Comparison of ENCODE assay signal across 8 mouse cellular contexts in genomic region chr2:165883846-165884576, GRCm38 (mm10). TPM values are rescaled to one million over a fixed set of nuclear protein-coding genes. Genes with fewer than 3 reads are reported as not detected.
DNase-seq lines count a peak whose midpoint lies in the region; ATAC-seq and TF ChIP-seq lines count a peak whose summit lies in the region.

No protein-coding gene starts in this region.

- peak overlapping the region; percentile 81 for H3K9ac ChIP-seq in intestine, embryonic 16.5 days (ENCODE audit: low read depth, low read length)
- H3K9ac ChIP-seq in limb, embryonic 14.5 days (ENCODE audit: low read depth, low read length, severe bottlenecking): peak overlapping the region; percentile 59
- peak overlapping the region; percentile 65 for H3K9ac ChIP-seq in midbrain, postnatal 0 days (replicated peaks; ENCODE audit: low read length, poor library complexity, severe bottlenecking)

- H3K4me3 ChIP-seq in intestine, embryonic 16.5 days (ENCODE audit: low read length): peak overlapping the region; percentile 57
- peak overlapping the region; percentile 35 for H3K4me3 ChIP-seq in limb, embryonic 14.5 days (replicated peaks; ENCODE audit: low read length)
- H3K4me3 ChIP-seq in midbrain, postnatal 0 days (ENCODE audit: low read depth, low read length): peak overlapping the region; percentile 23; the same call in 1 of the 2 replicates
- H3K4me3 ChIP-seq in thymus, adult 2 months (ENCODE audit: control insufficient read depth, insufficient read depth, low read length): peak overlapping the region; percentile 42

- DNase-seq in gastrocnemius, adult 18-20 months (ENCODE audit: low spot score): peak; percentile 60
- no peak for DNase-seq in gastrocnemius, adult 8-10 months (ENCODE audit: low spot score in 2 of 2)
- DNase-seq in c-Kit-positive CD71-positive TER-119-positive erythroid progenitor cells, embryonic 14.5 days (ENCODE audit: low spot score): peak; percentile 53
- peak; percentile 98 for DNase-seq in heart, adult 11 months
- DNase-seq in limb, embryonic 14.5 days (ENCODE audit: low spot score): no peak
- peak; percentile 18 for DNase-seq in midbrain, postnatal 0 days (ENCODE audit: low spot score)
- peak; percentile 54 for DNase-seq in thymus, adult 2 months

- peak overlapping the region; percentile 78 for H3K4me2 ChIP-seq in intestine, embryonic 16.5 days (ENCODE audit: low read depth, low read length)
- H3K4me2 ChIP-seq in limb, embryonic 14.5 days (replicated peaks; ENCODE audit: low read depth, low read length, severe bottlenecking): peak overlapping the region; percentile 71
- H3K4me2 ChIP-seq in midbrain, postnatal 0 days (ENCODE audit: low read depth, low read length, poor library complexity, severe bottlenecking): peak overlapping the region; percentile 63

- no peaks in the 10 kb centered on the region for H3K27me3 ChIP-seq in intestine, embryonic 16.5 days (replicated peaks; ENCODE audit: control insufficient read depth, insufficient read depth, low read length)
- no peaks in the 10 kb centered on the region for H3K27me3 ChIP-seq in limb, embryonic 14.5 days (ENCODE audit: control insufficient read depth, insufficient read depth, low read length)
- no peaks in the 10 kb centered on the region for H3K27me3 ChIP-seq in midbrain, postnatal 0 days (ENCODE audit: insufficient read depth, low read length)
- no peaks in the 10 kb centered on the region for H3K27me3 ChIP-seq in thymus, adult 2 months (ENCODE audit: control insufficient read depth, insufficient read depth, low read length)

- H3K27ac ChIP-seq in intestine, embryonic 16.5 days (ENCODE audit: low read length): peak overlapping the region; percentile 100
- peak overlapping the region; percentile 99 for H3K27ac ChIP-seq in limb, embryonic 14.5 days (replicated peaks; ENCODE audit: low read depth, low read length)
- H3K27ac ChIP-seq in midbrain, postnatal 0 days (ENCODE audit: low read depth, low read length): peak overlapping the region; percentile 100
- H3K27ac ChIP-seq in thymus, adult 2 months (ENCODE audit: control insufficient read depth, insufficient read depth, low read length): peak overlapping the region; percentile 92

- 0 out of 2 replicates have a peak, but pooled peaks have one; percentile 15 for TF ChIP-seq POLR2A in limb, embryonic 14.5 days (IDR thresholded peaks at IDR 0.05; ENCODE audit: borderline replicate concordance, extremely low read depth, insufficient read depth, insufficient read length)
- TF ChIP-seq POLR2A in thymus, adult 2 months (IDR thresholded peaks at IDR 0.05; ENCODE audit: control insufficient read depth, extremely low read depth, insufficient read depth, low read length, poor library complexity): no peak

- peaks cover 83% of the 10 kb centered on the region for H3K4me1 ChIP-seq in intestine, embryonic 16.5 days (ENCODE audit: control insufficient read depth, insufficient read depth, low read length)
- peaks cover 95% of the 10 kb centered on the region for H3K4me1 ChIP-seq in limb, embryonic 14.5 days (ENCODE audit: control insufficient read depth, insufficient read depth, low read length)
- H3K4me1 ChIP-seq in midbrain, postnatal 0 days (ENCODE audit: insufficient read depth, low read length): peaks cover 54% of the 10 kb centered on the region
- H3K4me1 ChIP-seq in thymus, adult 2 months (replicated peaks; ENCODE audit: control insufficient read depth, insufficient read depth, low read length): peaks cover 64% of the 10 kb centered on the region

- no peak for TF ChIP-seq CTCF in midbrain, postnatal 0 days (IDR thresholded peaks at IDR 0.05)
- no peak for TF ChIP-seq CTCF in thymus, adult 2 months (IDR thresholded peaks at IDR 0.05; ENCODE audit: borderline replicate concordance, control insufficient read depth, extremely low read depth, insufficient read depth, low read length, poor library complexity)

- 4% methylated on average over 11 of the region's 11 CpGs for WGBS in intestine, embryonic 16.5 days
- 9% methylated on average over 11 of the region's 11 CpGs for WGBS in limb, embryonic 14.5 days
- 7% methylated on average over 11 of the region's 11 CpGs for WGBS in midbrain, postnatal 0 days
- 4% methylated on average over 11 of the region's 11 CpGs for WGBS in thymus, adult 2 months

- no peaks in the 10 kb centered on the region for H3K9me3 ChIP-seq in intestine, embryonic 16.5 days (ENCODE audit: control insufficient read depth, low read length)
- H3K9me3 ChIP-seq in limb, embryonic 14.5 days (ENCODE audit: control insufficient read depth, low read length): no peaks in the 10 kb centered on the region
- H3K9me3 ChIP-seq in midbrain, postnatal 0 days (ENCODE audit: low read length): no peaks in the 10 kb centered on the region

- no peaks in the 10 kb centered on the region for H3K36me3 ChIP-seq in intestine, embryonic 16.5 days (ENCODE audit: control insufficient read depth, insufficient read depth, low read length)
- no peaks in the 10 kb centered on the region for H3K36me3 ChIP-seq in limb, embryonic 14.5 days (ENCODE audit: control insufficient read depth, insufficient read depth, low read length)
- H3K36me3 ChIP-seq in midbrain, postnatal 0 days (ENCODE audit: insufficient read depth, low read length): no peaks in the 10 kb centered on the region
- no peaks in the 10 kb centered on the region for H3K36me3 ChIP-seq in thymus, adult 2 months (ENCODE audit: control insufficient read depth, insufficient read depth, low read length)

- no peak for ATAC-seq in intestine, embryonic 16.5 days
- no peak for ATAC-seq in limb, embryonic 14.5 days (ENCODE audit: low FRiP score, low read depth)
- ATAC-seq in midbrain, postnatal 0 days (ENCODE audit: low FRiP score): no peak

RNA-seq across cellular contexts. Expression of gene Zmynd8, which starts 14.8 kb away (rescaled TPM):
- total RNA-seq in gastrocnemius, adult 18-20 months (2021): 10 to 100 TPM; 16.4 to 17.2 TPM
- total RNA-seq in gastrocnemius, adult 8-10 months (2022): 10 to 100 TPM; 11.4 to 14.4 (median 13.5) TPM
- polyA plus RNA-seq in intestine, embryonic 16.5 days (2015; fragmentation: Nextera tagmentation; extraction: Ambion mirVana): 57.3 and 61.6 TPM in 2 replicates
- 47.6 and 49.5 TPM in 2 replicates for polyA plus RNA-seq in limb, embryonic 14.5 days (2012; rRNA removed)
- polyA plus RNA-seq in limb, embryonic 14.5 days (2014; fragmentation: Nextera tagmentation; extraction: Ambion mirVana): 30.2 and 39.8 TPM in 2 replicates
- 55.9 and 73.4 TPM in 2 replicates for total RNA-seq in midbrain, postnatal 0 days (2014; rRNA removed)
- polyA plus RNA-seq in midbrain, postnatal 0 days (2015; fragmentation: Nextera tagmentation; extraction: Ambion mirVana): 56.8 and 59.0 TPM in 2 replicates
- polyA plus RNA-seq in thymus, adult 2 months (2012; rRNA removed): 30.3 and 30.9 TPM in 2 replicates

Comparison
In these comparisons a context has a peak if more than half of its experiments do, and no peak if none do; other contexts are left out.
1. DNase-seq: peak in gastrocnemius, adult 18-20 months (single experiment), c-Kit-positive CD71-positive TER-119-positive erythroid progenitor cells, embryonic 14.5 days (single experiment), heart, adult 11 months (single experiment), midbrain, postnatal 0 days (single experiment) and thymus, adult 2 months (single experiment); none in gastrocnemius, adult 8-10 months (0 of 2) and limb, embryonic 14.5 days (single experiment).
2. Peak in every context shown above with its lines, with median percentiles within 50 percentile points of each other: H3K27ac ChIP-seq, H3K4me2 ChIP-seq, H3K4me3 ChIP-seq and H3K9ac ChIP-seq.